Mouse (Mus musculus) cerebellum, adult 11 months (tissue): Measurements from ENCODE around the gene Ccr10.
A peak's percentile ranks its signal among the peaks of the same experiment; 100 is the strongest.

ENCODE experiments used
- DNase-seq: peaks from one replicate; pipeline ENCODE4 v3.0.0; 2022

Gene Ccr10

DNA sequence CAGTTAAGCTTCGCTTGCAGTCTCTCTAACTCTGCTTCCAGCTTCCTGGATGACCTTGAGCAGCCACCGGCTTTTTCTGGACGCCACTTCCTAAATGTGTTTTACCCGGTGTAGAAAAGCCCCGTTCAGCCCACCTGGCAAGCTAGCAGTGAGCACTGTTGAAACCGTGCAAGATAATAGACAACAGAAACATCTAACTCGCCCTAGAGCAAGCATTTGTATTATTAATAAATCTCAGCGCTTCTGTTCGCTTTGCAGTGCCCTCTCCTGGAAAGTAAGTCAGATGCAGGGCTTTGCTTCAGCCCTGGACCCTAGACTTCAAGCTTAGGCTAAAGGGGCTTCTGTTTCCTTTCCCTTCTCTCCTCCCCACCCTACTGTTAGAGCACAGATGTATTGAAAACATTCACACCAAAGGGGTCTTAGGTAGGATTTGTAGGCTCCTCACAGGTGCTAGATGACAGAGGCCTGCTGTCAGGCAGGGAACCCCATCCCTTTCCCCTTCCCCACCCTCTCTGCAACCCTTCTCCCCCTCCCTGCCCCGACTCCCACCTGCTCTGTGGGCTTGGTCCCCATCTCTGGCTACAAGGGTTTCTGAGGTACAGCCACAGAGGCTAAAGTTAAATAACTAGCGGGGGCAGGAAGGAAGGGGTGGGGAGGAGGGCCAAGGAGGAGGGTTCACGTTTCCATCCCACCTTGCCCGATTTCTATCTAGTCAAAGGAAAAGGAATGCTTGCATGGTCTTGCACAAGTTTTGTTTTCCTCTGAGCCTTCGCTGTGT is at the start of gene Ccr10:
Ccr10 (minus strand) TSS at position 593 of the 778 bp plus-strand sequence.
- peak; percentile 47 for DNase-seq

DNA sequence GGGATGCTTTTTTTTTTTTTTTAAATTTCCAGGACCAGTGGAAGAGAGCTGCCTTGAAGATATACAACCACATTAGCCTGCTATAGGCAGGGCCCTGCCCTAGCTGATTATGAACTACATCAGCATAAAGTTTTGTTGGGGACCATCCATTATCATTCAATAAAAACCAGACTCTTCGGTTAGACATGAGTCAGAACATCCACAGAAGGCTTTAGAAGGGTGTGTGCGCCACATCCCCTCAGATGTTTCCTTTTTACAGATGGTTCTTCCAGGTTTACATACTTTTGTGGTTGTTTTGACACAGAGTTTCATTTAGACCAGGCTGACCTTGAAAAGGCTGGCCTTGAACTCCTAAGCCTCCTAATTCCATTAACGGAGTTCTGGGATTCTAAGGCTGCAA is 49.1 kb upstream of the Ccr10 start:
- no peak for DNase-seq

DNA sequence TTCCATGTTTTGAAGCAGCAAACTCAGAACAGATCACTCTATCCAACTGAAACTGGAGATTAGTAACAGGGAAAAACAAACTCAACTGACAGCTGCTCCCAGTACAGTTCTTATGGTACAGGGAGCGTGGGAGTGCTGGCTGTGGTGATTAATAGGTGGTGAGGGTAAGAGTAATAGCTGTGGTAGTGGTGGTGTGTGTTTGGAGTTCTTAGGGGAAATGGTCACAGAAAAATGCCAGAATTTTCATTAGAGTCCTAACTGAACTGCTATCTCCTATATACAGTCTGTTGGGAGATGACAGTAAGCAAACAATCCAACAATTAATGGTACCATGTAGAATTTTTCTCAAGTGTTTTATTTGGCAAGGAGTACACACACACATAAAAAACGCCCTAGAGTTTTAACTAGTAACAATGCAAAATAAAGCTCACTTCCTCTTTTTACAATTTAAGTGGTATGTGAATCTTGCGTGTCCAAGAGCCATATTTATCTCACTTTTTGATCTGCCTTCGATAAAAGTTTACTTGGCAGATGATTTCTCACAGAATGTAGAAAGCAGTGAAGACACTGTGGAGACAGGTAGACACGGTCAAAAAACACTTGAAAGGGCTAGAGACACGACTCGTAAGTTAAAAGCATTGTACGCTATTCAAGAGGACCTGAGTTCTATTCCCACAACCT is 46.2 kb upstream of the Ccr10 start:
- no peak for DNase-seq

DNA sequence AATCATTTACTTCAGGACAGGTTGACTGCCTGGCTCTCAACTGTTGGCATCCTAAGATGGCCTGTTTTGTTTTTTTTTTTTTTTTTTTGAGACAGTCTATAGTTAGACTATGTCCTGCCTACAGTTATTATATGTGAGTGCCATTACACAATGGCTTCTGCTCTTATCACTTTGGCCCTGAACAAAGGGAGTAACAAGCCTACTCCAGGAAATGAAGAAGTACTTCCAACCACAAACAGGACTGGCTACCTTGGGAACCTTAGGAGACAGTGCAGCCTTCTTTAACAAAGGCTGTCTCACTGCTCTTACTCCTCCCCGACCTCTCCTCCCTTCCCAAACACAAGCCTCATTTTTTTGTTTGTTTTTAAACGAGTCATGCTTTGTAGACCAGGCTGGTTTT is 45.6 kb upstream of the Ccr10 start:
- DNase-seq: no peak

DNA sequence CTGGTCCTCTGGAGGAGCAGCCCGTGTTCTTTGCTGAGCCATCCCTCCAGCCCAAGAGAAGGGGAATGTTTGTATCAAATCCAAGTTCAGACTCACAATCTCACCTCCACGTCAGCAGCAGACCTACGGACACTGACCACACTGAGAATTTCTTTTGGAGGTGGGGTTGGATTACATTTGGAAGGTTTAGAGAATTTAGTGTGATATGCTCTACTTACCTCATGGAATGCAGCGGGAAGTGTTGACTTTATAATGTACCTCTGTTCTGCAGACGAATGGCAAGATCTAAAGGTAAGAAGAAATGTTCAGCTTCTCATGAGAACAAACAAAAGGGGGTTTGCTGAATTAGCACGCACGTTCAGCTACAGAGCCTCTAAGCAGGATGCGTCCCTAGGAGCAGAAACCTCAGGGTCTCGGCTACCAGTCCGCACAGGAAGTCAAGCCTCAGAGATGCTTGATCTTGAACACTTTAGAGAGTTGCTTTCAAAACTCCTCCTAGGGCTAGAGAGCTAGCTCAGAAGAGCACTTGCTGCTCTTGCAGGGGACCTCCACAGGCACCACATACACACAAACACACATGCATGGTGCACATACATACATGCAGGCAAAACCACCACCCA is 43.3 kb upstream of the Ccr10 start:
- no peak for DNase-seq

DNA sequence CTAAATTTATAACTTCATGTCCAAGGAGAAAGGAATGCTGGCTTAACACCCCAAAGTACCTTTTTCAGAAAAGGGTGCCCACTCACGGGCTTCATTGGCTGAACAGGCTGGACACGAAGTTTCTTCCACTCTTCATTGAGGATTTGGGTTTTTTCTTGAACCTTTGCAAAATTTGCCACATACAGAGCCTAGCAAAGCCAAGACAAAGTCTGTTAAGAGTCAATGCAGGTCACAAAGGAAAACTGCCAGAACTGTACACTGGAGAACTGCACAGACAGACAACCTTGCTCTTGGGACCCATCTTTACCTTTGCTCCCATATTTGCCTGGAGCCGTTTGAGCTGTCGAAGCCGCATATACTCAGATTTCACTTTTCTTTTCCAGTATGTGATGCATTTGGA is 41.7 kb upstream of the Ccr10 start:
- no peak for DNase-seq

DNA sequence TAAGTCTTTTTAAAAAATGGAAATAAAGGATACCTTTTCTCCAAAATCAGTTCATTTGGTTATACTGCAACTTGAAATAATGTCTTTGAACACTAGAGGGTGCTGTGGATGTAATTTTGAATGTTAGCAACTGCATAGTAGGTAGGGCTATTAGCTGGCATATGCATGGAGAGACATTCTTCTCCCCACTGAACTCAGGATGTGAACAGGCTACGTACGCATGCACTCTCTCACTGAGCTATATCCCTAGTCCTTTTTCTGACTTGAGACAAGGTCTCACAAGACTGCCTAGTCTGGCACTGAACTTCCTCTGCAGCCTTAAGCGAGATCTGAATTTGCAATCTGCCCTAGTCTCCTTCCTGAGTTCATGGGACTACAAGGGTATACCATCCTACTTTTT is 36.7 kb upstream of the Ccr10 start:
- no peak for DNase-seq

DNA sequence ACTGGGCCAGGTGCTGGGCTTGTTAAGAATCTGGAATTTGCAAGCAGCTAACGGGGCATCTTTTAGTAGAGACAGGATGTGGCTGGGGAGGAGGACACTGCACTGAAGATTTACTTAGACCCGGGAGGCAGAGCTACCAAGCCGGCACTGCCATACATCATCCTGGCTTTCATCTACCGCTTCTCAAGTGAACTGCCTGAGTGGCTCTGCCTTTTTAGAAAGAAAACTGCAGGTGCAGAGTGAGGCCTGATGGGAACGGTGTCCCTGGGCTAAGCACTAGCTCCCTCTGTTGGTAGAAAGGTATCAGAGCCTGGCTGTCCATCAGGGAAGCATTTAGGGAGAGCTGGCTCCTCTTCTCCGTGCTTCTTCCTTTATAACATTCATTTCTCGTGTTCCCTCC is 25.7 kb upstream of the Ccr10 start:
- peak; percentile 69 for DNase-seq

DNA sequence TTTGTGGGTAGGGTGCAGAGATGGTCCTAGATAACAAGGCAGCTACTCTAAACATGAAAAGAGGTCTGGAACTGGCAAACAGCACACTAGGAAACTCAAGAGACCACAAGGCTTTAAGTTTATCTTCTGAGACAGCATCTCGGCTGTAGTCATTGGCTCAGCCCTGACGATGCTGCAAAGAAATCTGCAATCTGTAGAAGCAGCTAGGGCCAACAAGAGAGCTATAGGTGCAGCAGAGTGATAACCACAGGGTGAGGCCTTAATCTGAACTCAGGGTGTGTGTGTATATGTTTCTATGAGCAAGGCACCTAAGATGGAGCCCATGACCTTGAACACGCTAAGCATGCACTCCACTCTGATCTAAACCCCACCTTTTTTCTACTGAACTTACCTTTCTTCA is 24.3 kb upstream of the Ccr10 start:
- no peak for DNase-seq

DNA sequence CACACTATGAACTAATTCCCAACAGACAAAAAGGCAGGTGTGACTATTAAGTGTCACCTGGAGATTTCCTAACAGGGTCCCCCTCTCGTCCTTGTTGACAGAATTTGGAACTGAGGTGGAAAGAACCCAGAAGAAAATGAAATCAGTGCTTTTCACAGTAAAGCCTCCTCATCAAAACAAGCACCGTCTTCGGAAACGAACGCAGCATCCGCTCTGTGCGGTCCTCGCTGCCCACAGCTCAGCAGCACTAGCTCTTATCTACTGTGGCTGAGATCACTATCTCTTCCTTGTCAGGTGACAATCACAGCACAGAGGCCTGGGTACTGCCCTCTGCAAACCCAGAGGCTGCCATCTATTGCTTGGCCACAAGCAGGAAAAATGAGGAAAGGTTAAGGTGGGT is 20.9 kb upstream of the Ccr10 start:
- DNase-seq: no peak

DNA sequence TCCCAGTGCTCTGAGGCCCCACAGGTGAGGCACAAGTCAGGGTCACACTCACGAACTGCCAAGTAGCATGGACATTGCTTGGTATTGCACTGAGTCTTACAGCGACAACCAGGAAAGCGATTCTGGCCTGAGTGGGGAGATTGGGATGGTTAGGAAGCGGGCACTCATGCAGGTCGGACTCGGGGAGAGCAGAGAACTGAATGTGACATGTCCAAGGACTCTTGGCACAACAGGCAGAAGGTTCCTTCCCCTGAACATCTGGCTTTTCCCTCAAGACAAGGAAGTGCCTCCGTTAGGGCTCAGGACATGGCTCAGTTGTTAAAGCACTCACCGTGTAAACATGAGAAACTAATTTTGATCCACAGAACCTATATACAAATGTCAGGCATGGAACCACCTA is 20.3 kb upstream of the Ccr10 start:
- DNase-seq: peak; percentile 9

DNA sequence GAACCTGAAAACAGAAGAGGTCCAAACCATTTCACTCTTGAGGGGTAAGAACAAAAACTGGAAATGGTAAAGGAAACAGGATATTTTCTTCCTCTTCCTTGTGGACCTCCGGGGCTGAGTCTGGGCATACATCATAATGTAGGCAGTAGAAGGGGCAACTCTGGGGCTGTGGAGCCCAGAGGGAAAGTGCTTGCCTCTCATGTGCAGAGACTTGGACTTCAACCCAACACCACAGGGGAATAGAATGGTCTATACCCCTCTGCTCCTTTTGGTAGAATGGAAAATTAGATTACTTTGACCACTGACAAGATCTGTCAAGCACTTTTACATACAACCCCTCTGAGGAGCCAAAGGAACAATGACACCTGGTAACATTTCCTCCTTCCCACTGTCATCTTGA is 19.9 kb upstream of the Ccr10 start:
- peak; percentile 8 for DNase-seq

DNA sequence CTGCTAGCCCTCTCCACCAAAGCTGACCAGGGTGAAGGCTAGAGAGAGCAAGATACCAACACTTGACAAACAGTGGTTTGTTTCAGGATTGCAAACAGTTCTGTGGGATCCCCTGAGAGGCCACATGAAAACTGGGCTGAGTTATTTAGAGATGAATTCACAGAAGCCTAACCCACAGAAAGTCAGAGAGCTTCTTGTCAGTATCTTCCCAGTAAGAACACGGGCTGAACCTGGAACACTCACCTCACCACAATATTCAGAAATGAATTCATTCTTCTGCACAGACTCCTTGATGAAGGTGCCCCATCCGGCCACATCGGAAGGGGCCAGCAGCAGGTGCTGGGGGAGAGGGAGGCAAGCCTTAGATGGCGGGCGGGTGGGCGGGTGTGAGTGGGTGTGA is 19.4 kb upstream of the Ccr10 start:
- no peak for DNase-seq

DNA sequence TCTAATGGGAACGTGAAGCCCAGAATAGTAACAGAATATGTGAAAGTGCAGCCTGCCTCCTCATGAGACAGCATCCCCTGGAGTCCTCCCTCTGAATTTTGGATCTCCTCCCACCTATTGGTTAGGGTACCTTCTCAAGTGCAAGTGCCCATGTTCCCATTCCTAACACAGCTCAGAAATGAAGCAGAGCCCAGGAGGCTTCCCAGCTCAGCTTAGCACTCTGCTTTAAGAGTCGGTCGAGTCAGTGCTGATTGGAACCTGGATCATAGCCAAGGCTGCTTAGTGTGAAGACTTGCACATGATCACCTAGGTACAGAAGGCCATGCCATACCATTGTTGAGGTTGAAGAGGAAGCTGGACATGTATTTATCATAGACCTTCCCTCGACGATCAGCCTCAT is 18.9 kb upstream of the Ccr10 start:
- DNase-seq: peak; percentile 28

DNA sequence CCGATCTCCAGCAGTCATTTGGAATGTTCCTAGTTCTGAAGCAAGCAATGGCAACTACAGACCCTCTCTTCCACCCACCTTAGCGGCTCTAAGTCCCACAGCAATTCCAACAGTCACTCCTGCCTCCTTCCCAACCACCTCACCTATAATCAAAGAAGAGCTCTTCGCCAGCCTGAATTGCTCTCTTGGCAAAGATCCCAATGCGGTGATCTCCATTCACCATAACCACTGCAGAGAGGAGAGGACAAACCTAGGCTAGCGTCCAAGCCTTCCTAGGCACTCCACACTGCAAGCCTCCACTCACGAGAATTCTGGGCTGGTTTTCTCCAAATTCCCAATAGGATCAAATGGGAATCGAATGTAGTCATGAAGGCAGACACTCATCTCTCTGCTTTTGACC is 17.8 kb upstream of the Ccr10 start:
- DNase-seq: peak; percentile 32

DNA sequence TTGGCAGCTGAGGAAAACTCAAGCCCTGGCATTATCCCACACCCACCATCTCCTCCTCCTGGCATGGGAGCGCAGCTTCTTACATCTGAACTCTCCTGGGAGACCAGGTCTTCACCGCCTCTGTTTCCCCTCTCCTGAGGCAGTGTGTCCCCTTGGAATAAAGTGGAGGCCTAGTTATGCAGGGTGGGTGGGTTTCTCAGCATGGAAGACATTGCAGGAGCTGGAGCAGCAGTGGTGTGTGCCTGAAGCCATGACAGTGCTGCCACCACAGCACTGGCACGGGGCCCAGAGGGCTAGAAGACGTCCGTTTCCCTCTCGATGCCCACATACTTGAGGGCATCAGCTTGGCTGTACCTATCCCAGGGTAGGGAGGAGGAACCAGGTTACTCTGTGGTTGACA is 17.4 kb upstream of the Ccr10 start:
- peak; percentile 53 for DNase-seq

DNA sequence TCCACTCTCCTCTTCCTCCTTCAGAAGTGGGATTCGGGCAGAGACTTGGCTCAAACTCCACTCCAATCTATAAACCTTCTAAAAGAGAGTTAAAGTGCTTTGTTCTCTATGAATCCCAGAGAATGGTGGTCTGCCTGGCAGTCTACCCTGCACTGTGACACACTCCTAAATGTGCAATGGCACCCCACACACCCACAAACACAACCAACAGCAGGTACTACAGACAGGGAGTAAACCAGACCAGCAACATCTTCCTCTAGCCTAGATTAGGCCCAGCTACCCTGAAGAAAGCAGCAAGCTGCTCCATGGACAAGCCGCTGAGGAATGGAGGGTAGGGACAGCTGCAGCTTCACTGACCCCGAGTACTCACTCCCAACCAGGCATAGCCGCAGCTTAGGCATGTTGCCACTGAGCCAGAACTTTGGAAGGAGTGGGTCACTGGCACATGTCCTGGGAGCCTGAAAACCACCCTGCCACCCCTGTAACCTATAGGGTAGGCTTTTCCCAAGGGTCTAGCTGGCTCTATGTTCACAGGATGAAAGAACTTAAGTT is 16.8 kb upstream of the Ccr10 start:
- DNase-seq: peak; percentile 41

DNA sequence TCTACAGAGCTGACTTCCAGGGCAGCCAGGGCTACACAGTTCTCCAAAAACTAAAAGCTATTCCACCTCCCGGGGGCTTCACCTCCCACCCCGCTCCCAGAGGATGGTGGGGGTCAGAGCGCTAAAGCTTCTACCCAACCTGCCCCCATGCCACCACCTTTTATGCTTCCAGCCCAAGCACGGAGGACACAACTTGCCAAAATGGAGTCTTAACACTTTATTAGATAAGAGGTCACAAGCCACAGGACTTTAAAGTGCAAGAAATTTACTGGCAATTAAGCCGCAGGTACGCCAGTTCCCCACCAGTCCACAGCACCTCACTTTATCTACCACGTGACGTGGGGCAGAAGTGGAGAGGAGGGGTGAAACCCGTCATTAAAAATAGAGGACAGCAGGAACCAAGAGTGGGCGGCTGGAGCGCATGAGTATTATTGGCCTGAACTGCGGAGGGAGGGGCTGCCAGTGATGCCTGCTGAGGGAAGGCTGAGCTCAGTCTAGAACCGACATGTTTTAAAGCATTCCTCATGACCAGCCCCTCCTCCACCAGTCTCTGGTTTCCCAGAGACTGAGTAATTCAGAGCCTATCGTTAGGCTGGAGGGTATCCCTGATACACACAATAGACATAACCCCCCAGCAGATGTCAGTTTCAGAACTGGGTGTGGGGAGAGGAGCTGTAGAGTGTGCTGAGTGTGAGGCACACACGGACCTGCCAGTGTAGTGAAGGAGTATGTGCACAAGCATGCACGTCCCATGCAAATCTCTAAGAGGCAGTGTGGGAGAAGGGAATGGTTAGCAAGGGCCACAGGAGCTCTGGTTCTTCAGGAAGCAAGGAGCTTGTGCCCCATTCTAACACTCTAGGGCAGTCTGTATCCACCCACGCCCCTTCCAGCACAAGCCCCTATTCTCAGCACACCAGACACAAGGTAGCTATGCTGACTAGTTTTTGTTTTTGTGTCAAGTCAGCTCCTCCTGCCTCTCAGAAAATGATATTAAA is 16.0 kb upstream of the Ccr10 start:
- DNase-seq: peak; percentile 53

DNA sequence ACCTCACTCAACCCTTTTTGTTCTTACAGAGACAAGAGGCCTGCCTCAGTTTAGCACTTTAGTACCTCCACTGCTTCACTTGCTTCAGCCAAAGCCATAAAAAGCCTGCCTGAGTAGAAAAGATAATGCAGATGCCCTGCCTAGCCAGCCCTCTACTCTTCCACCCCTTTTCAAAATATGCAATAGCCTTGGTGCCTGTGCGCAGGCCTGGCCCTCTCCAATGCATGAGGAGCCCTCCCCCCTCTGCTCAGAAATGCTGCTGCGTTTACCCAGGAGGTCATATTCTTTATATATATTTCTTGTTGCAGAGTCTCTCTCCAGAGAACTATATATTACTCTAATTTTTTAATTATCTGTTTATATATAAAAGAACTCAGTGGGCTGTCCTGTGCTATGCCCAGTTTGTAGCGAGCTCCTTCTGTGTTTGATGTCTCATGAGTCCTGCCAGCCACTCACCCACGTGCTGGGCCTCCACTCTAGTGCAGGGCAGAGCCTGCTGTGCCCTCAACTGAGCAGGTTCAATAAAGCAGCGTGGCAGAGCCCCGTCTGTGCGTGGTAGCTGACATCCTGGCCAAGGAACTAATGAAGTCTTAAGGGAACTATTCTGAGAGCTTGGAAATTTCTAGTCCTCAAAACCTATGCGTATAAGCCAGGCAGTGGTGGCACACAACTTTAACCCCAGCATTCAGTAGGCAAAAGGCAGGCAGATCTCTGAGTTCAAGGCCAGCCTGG is 15.1 kb upstream of the Ccr10 start:
- peak; percentile 47 for DNase-seq

DNA sequence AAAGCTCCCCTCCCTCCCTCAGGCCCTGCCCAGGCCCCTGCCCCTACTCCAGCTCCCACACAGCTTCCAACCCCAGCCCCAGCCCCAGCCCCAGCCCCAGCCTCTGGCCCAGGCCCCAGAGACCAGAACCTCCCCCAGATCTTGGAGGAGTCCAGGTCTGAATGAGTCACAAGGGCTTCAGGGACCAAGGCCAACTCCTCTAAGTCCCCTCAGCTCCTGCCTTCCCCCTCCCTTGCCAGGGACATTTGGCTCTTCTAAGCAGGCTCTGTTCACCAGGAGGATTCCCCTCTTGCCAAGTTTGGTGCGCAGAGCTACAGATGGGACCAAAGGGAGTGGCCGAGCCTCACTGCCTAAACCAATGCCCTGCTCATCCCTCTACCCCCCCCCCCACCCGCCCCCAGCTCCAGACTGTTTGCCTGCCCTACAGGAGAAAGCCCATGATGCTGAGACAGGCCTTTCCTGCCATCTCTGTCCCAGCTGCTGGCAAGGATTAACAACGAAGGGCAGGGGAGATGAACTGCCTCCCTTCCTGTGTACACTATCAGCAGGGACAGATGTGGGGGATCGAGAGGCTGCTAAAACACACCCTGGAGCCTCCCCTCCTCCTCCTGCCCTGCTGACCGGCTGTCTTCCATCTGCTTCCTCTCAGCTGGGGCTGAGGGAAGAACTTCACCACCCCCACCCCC is 14.4 kb upstream of the Ccr10 start:
- DNase-seq: peak; percentile 89

DNA sequence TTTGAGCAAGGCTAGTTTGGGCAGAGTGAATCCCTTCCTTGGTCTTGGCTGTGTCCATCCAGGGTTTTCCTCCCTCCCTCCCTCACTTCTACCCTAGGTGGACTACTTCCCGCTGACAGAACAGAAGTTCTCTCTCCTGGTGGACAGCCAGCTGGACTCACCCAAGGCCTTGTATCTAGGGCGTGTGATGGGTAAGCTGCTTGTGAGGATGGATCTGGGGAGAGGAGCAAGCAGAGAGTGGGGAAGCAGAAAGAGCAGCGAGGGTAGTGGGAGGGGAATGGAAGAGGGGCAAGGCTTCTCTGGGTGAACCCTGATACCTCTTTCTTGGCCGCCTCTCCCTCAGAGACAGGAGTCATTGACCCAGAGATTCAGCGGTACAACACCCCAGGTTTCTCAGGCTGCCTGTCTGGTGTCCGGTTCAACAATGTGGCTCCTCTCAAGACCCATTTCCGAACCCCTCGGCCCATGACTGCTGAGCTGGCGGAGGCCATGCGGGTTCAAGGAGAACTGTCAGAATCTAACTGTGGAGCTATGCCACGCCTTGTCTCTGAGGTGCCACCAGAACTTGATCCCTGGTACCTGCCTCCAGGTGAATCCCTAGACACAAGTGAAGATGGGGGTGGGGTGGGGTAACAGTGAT is 13.0 kb upstream of the Ccr10 start:
- DNase-seq: peak; percentile 89
